Mouse (Mus musculus) MEL-GATA-1-ER (cell line): Measurements from ENCODE around the gene Mark3.

Source experiments
- DNase-seq: peaks from one replicate; pipeline ENCODE4 v3.0.0-alpha.2; 2012; ENCODE audit warnings: low read depth; ENCODE audit errors: extremely low read depth

The Mark3 gene

GRCm38 (mm10) chr12:111672581-111672980 lies 98.3 kb downstream of the Mark3 start:
- no peak for DNase-seq

DNA sequence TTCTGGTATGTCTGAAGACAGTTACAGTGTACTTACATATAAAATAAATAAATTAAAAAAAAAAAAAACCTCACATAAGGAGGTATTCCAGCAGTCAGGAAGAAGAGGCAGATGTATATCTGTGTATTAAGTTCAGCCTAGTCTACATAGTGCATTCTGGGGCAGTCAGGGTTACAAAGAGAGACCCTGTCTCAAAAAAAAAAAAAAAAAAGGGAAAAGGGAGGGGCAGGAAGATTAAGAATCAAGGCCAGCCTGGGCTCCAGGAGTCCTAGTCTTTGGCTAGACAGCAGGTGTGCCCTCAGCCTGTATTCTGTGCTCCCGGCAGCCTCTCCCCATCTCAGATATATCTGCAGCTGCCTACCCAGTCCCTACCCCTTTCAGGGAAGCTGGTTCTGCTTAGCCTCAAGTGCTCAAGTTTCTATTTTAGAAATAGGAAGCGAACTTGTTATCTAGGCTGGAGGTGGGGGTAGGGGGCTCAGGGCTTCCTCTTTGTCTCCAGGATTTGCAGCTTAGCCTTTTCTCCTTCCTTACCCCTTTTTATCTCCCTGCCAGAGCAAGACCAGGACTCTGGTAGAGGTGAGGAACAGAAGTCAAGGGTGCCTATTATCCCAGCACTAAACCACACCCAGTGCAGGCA lies 100.6 kb downstream of the Mark3 start:
- peak; percentile 80 for DNase-seq

DNA sequence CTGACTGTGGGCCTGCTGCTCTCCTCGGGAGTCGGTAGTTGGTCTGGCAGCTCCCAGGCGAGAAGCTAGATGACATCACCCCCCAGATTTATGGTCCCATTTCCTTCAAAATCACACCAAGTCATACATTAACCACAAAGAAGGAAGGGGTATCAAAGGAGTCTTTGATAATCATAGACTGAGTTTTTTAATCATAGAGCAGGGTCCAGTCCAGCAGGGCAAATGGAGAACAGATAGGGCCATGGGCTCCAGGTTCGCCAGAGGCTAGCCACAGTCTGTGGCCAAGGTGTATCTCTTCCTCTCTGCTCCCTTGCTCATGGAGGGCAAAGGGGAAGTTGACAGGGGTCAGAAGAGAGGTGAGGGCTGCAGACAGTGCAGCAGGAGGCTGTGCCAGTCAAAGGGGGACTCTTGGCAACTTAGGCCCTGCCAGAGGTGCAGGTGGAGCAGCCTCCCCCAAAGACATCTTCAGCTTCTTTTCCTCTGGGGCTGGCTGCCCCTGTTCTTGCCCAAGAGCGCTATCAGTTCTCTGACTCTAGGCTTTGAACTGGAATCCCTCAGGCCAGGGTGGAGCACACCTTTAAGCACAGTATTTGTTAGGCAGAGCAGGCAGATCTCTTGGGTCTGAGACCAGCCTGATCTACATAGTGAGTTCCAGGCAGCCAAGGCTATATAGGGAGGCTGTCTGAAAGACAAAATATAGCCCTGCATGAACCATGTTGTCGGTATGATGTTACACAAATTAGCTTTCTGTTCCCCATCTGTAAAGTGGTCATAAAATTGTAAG lies 101.7 kb downstream of the Mark3 start:
- no peak for DNase-seq

DNA sequence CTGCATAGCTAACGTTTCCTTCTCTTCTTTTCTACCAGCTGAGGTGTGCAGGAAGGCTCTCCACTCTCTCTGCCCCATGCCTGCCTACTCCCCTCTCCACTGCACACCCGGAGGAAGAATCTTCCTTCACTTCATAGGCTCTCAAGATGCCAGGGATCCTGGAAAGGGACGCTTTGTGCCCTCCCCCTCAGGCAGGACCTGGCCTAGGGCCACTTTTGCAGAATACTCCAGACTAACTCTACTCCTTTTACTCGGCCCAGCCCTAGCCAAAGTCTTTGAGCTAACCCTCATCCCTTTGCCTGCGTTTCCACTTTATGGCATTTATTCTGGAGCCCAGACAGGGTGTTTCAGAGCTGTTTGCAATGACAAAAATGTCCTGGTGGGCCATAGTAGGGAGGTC lies 103.1 kb downstream of the Mark3 start:
- DNase-seq, result no peak

- DNase-seq, result peak; percentile 79
These were observed 103.8 kb downstream of the Mark3 start, which contains the start of gene Trmt61a for GRCm38 (mm10) chr12:111677882-111678669. Gene Trmt61a (plus strand): TSS chr12:111678105.

- no peak for DNase-seq
These were observed 104.3 kb downstream of the Mark3 start for GRCm38 (mm10) chr12:111678670-111678933.

GRCm38 (mm10) chr12:111678997-111679396 lies 104.7 kb downstream of the Mark3 start:
- no peak for DNase-seq

- no peak for DNase-seq
These were observed 106.3 kb downstream of the Mark3 start for GRCm38 (mm10) chr12:111680661-111681060.

GRCm38 (mm10) chr12:111681305-111681704 lies 107.0 kb downstream of the Mark3 start:
- no peak for DNase-seq

GRCm38 (mm10) chr12:111682003-111682402 lies 107.7 kb downstream of the Mark3 start:
- no peak for DNase-seq

DNA sequence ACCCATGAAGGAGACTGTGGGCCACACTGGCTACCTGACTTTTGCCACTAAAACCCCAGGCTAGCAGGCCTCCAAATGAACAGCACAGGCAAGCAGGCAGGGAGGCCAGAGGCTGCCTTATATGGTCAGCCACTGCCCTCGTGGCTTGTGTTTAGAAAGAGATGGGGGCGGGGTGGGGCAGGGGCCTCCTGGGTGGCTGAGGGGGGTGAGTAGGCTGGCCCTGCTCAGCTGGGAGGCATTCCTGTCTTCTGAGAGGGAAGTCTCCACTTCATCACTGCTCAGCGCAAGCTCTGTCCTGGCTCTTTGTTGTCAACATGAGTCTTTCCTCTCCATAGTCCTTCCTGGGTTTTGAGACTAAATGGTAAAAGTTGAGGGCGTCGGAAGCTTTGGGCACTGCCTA lies 108.5 kb downstream of the Mark3 start:
- DNase-seq, result no peak

DNA sequence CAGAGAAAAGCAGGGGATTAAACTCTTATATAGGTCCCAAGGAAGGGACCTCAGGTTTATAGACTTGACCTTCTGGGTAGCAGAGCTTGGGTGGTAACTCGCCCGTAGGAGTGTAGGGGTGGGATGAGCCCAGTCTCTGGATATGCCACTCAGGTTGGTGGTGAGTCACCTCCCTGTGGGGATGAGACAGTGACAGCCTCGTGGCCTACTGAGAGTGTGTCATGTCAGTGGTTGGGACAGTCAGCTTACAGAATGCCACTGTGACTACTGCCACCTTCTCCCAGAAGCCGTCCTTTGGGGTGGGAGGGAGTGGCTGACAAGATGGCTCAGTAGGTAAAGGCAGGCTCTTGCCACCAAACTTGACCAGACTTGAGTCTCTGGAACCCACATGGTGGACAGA lies 112.1 kb downstream of the Mark3 start:
- DNase-seq, result no peak

GRCm38 (mm10) chr12:111687350-111688068 lies 113.2 kb downstream of the Mark3 start:
- DNase-seq, result no peak

DNA sequence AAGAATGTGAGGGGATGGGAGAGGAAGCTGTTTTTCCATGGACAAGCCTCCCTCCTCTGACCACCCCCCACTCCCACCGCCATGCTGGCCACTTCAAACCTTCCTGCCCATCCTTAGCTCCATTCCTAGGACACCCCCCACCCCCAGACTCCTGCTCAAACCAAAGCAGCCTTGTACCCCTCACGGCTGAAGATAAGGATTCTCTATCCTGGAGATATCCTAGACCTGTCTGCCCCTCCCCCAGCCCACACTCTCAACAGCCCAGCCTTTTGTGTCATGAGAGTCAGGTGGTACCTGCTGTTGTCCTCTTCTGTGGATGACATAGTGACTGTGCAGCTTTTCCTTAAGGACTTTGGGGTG lies 113.7 kb downstream of the Mark3 start:
- DNase-seq, result no peak

- DNase-seq, result no peak
These were observed 115.1 kb downstream of the Mark3 start for GRCm38 (mm10) chr12:111689426-111689825.

DNA sequence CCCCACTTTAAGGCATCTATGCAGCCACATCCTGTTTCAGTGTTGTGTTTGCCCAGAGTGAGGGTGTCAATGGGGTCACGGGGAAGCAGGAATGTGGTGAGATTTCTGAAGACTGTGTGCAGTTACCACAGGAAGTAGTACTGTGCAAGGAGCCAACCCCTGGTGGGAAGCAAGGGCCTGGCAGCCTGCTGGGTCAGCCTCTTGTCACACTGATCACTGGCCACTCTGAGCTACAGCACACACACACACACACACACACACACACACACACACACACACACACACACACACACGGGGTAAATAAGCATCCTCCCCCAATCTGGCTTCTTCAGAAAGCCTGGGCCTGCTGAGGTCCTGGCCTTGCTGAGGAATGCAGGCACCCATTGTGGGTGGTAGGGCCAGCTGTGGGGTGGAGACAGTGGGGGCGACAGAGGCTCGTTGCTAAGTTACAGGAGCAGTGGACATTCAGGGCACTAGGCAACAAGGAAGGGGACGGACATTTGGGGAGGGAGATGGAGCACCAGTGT lies 117.1 kb downstream of the Mark3 start:
- DNase-seq, result no peak

GRCm38 (mm10) chr12:111692899-111693298 lies 118.6 kb downstream of the Mark3 start:
- no peak for DNase-seq

DNA sequence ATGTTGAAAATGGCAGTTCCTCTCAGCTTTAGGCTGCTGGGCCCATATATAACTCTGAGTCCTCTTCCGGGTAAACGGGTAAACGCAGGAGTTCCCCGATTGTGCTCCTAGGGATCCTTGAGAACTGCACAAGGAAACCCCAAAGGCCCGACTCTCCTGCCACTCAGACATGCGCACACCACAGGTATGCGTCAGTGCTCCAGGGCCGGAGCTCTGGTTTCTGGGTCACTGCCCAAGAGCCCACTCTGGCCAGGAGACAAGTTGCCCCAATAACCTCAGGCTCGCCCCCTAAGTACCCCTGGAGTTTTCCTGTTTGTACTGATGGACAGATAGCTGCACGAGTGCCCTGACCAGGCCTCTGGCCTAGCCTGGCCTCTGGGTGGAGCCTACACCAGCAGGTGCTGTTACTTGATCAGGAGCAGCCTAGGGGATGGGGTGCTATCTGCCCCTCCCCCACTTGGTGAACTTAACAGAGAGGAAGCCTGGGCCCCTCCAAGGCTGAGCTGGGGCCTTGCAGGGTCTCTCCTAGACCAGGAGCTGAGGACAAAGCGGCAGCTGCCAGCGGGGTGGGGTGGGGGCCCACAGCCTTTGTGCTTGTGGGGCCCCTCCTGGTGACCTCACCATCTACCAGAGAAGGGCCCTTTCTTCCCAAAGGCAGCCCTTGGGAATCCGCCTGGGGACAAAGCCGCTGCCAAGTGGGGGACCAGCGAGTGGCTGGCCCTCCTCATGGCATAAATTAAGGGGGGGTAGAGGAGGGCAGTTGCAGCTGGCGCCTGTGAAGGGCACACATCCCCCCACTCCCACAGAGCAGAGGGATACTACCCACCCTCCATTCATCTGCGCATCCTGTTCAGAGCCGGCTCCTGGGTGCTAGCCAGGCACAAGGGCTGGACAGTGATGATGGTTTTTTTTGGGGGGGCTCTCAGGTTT lies 119.3 kb downstream of the Mark3 start:
- no peak for DNase-seq

DNA sequence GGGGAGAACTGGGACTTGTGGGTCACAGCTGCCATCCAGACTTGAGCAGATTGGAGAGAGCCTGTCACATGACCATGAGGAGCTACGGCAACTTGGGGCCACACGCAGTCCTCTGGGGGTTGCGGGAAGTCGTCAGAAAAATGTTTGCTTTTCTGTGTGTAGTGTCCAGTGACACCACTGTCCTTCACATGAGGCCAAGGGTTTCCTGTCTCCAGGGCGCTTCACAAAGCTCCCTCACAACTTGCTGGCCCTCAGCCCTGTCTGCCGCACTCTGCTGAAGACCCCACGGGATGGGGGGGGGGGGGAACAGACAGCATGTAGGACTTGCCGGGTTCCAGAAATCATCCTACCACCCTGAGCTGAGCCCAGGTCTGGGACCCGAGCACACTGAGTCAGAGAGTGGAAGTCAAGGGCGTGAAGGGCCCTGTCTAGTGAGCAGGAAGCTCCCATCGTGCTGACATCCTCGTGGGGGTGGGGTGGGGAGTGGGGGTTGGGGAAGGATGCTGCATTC lies 120.0 kb downstream of the Mark3 start:
- no peak for DNase-seq
